Mouse (Mus musculus): ENCODE measurements around the gene Mecom. TPM values are rescaled to one million over a fixed set of nuclear protein-coding genes. Genes with fewer than 3 reads are reported as not detected.

The Mecom gene
- polyA plus RNA-seq, 1 experiment from 2014 or later: 7.0 TPM

- H3K4me3 ChIP-seq (ENCODE audit: low read length): no peak overlapping the region
- H3K27ac ChIP-seq (ENCODE audit: low read depth, low read length): no peak overlapping the region
- no peaks in the 10 kb centered on the region for H3K9me3 ChIP-seq (ENCODE audit: control insufficient read depth, low read length)
- no peak overlapping the region for H3K9ac ChIP-seq (ENCODE audit: low read depth, low read length)
- no peaks in the 10 kb centered on the region for H3K4me1 ChIP-seq (ENCODE audit: control insufficient read depth, insufficient read depth, low read depth, low read length)
- 58% methylated on average over 10 of the region's 10 CpGs for WGBS
- no peaks in the 10 kb centered on the region for H3K36me3 ChIP-seq (ENCODE audit: control insufficient read depth, insufficient read depth, low read length)
- H3K4me2 ChIP-seq (ENCODE audit: low read length): no peak overlapping the region
- no peak for ATAC-seq
- H3K27me3 ChIP-seq (replicated peaks; ENCODE audit: control insufficient read depth, insufficient read depth, low read length): no peaks in the 10 kb centered on the region
Measured at GRCm38 (mm10) chr3:29993346-29993745, 554.5 kb downstream of the Mecom start.

GRCm38 (mm10) chr3:29991523-29991922 is 556.3 kb downstream of the Mecom start:
- Histone ChIP-seq H3K9me3 (ENCODE audit: control insufficient read depth, low read length) (no peaks in the 10 kb centered on the region), H3K9ac (ENCODE audit: low read depth, low read length) (no peak overlapping the region), H3K4me3 (ENCODE audit: low read length) (no peak overlapping the region), H3K4me1 (ENCODE audit: control insufficient read depth, insufficient read depth, low read depth, low read length) (no peaks in the 10 kb centered on the region), H3K36me3 (ENCODE audit: control insufficient read depth, insufficient read depth, low read length) (no peaks in the 10 kb centered on the region), H3K27ac (ENCODE audit: low read depth, low read length) (no peak overlapping the region), H3K4me2 (ENCODE audit: low read length) (no peak overlapping the region), H3K27me3 (replicated peaks; ENCODE audit: control insufficient read depth, insufficient read depth, low read length) (no peaks in the 10 kb centered on the region)
- WGBS: 96% methylated on average over 1 of the region's 1 CpGs
- ATAC-seq: no peak

GRCm38 (mm10) chr3:29984431-29984830 is 563.4 kb downstream of the Mecom start:
- ATAC-seq: no peak
- H3K27ac ChIP-seq (ENCODE audit: low read depth, low read length): no peak overlapping the region
- WGBS: 87% methylated on average over 3 of the region's 3 CpGs
- H3K36me3 ChIP-seq (ENCODE audit: control insufficient read depth, insufficient read depth, low read length): no peaks in the 10 kb centered on the region
- H3K27me3 ChIP-seq (replicated peaks; ENCODE audit: control insufficient read depth, insufficient read depth, low read length): no peaks in the 10 kb centered on the region
- no peaks in the 10 kb centered on the region for H3K9me3 ChIP-seq (ENCODE audit: control insufficient read depth, low read length)
- no peak overlapping the region for H3K4me2 ChIP-seq (ENCODE audit: low read length)
- no peak overlapping the region for H3K9ac ChIP-seq (ENCODE audit: low read depth, low read length)
- H3K4me1 ChIP-seq (ENCODE audit: control insufficient read depth, insufficient read depth, low read depth, low read length): no peaks in the 10 kb centered on the region
- no peak overlapping the region for H3K4me3 ChIP-seq (ENCODE audit: low read length)

GRCm38 (mm10) chr3:29981259-29981910 is 566.4 kb downstream of the Mecom start:
- no peak overlapping the region for H3K4me2 ChIP-seq (ENCODE audit: low read length)
- 78% methylated on average over 7 of the region's 7 CpGs for WGBS
- H3K4me1 ChIP-seq (ENCODE audit: control insufficient read depth, insufficient read depth, low read depth, low read length): no peaks in the 10 kb centered on the region
- H3K9ac ChIP-seq (ENCODE audit: low read depth, low read length): no peak overlapping the region
- no peaks in the 10 kb centered on the region for H3K9me3 ChIP-seq (ENCODE audit: control insufficient read depth, low read length)
- H3K36me3 ChIP-seq (ENCODE audit: control insufficient read depth, insufficient read depth, low read length): no peaks in the 10 kb centered on the region
- no peak for ATAC-seq
- H3K27me3 ChIP-seq (replicated peaks; ENCODE audit: control insufficient read depth, insufficient read depth, low read length): no peaks in the 10 kb centered on the region
- H3K4me3 ChIP-seq (ENCODE audit: low read length): no peak overlapping the region
- H3K27ac ChIP-seq (ENCODE audit: low read depth, low read length): no peak overlapping the region

GRCm38 (mm10) chr3:29980531-29980930 is 567.3 kb downstream of the Mecom start:
- Histone ChIP-seq H3K4me2 (ENCODE audit: low read length) (no peak overlapping the region), H3K9me3 (ENCODE audit: control insufficient read depth, low read length) (no peaks in the 10 kb centered on the region), H3K4me3 (ENCODE audit: low read length) (no peak overlapping the region), H3K4me1 (ENCODE audit: control insufficient read depth, insufficient read depth, low read depth, low read length) (no peaks in the 10 kb centered on the region), H3K36me3 (ENCODE audit: control insufficient read depth, insufficient read depth, low read length) (no peaks in the 10 kb centered on the region), H3K27me3 (replicated peaks; ENCODE audit: control insufficient read depth, insufficient read depth, low read length) (no peaks in the 10 kb centered on the region), H3K27ac (ENCODE audit: low read depth, low read length) (no peak overlapping the region), H3K9ac (ENCODE audit: low read depth, low read length) (no peak overlapping the region)
- WGBS: 90% methylated on average over 9 of the region's 9 CpGs
- no peak for ATAC-seq

GRCm38 (mm10) chr3:29976580-29976979 is 571.2 kb downstream of the Mecom start:
- Histone ChIP-seq H3K4me2 (ENCODE audit: low read length) (no peak overlapping the region), H3K27ac (ENCODE audit: low read depth, low read length) (no peak overlapping the region), H3K9me3 (ENCODE audit: control insufficient read depth, low read length) (no peaks in the 10 kb centered on the region), H3K36me3 (ENCODE audit: control insufficient read depth, insufficient read depth, low read length) (no peaks in the 10 kb centered on the region), H3K4me3 (ENCODE audit: low read length) (no peak overlapping the region), H3K4me1 (ENCODE audit: control insufficient read depth, insufficient read depth, low read depth, low read length) (no peaks in the 10 kb centered on the region), H3K9ac (ENCODE audit: low read depth, low read length) (no peak overlapping the region), H3K27me3 (replicated peaks; ENCODE audit: control insufficient read depth, insufficient read depth, low read length) (no peaks in the 10 kb centered on the region)
- no peak for ATAC-seq
- 67% methylated on average over 4 of the region's 4 CpGs for WGBS

- H3K4me2 ChIP-seq (ENCODE audit: low read length): peak overlapping the region; percentile 21; the same call in 1 of the 2 replicates
Measured at GRCm38 (mm10) chr3:29968433-29968949, 579.3 kb downstream of the Mecom start.

GRCm38 (mm10) chr3:29963953-29964352 is 583.9 kb downstream of the Mecom start:
- Histone ChIP-seq H3K27ac (ENCODE audit: low read depth, low read length) (no peak overlapping the region), H3K9ac (ENCODE audit: low read depth, low read length) (no peak overlapping the region), H3K9me3 (ENCODE audit: control insufficient read depth, low read length) (no peaks in the 10 kb centered on the region), H3K4me1 (ENCODE audit: control insufficient read depth, insufficient read depth, low read depth, low read length) (no peaks in the 10 kb centered on the region), H3K4me3 (ENCODE audit: low read length) (no peak overlapping the region), H3K4me2 (ENCODE audit: low read length) (no peak overlapping the region), H3K27me3 (replicated peaks; ENCODE audit: control insufficient read depth, insufficient read depth, low read length) (no peaks in the 10 kb centered on the region), H3K36me3 (ENCODE audit: control insufficient read depth, insufficient read depth, low read length) (no peaks in the 10 kb centered on the region)
- ATAC-seq: no peak
- WGBS: 86% methylated on average over 7 of the region's 7 CpGs

More at GRCm38 (mm10) chr3:29968433-29968949, 579.3 kb downstream of the Mecom start:
- H3K36me3 ChIP-seq (ENCODE audit: control insufficient read depth, insufficient read depth, low read length): no peaks in the 10 kb centered on the region
- H3K27me3 ChIP-seq (replicated peaks; ENCODE audit: control insufficient read depth, insufficient read depth, low read length): no peaks in the 10 kb centered on the region
- H3K9me3 ChIP-seq (ENCODE audit: control insufficient read depth, low read length): no peaks in the 10 kb centered on the region
- no peak overlapping the region for H3K4me3 ChIP-seq (ENCODE audit: low read length)
- no peaks in the 10 kb centered on the region for H3K4me1 ChIP-seq (ENCODE audit: control insufficient read depth, insufficient read depth, low read depth, low read length)
- 69% methylated on average over 11 of the region's 11 CpGs for WGBS
- ATAC-seq: no peak
- H3K9ac ChIP-seq (ENCODE audit: low read depth, low read length): no peak overlapping the region
- no peak overlapping the region for H3K27ac ChIP-seq (ENCODE audit: low read depth, low read length)

- 87% methylated on average over 3 of the region's 3 CpGs for WGBS
- Histone ChIP-seq H3K4me2 (ENCODE audit: low read length) (no peak overlapping the region), H3K27me3 (replicated peaks; ENCODE audit: control insufficient read depth, insufficient read depth, low read length) (no peaks in the 10 kb centered on the region), H3K9me3 (ENCODE audit: control insufficient read depth, low read length) (no peaks in the 10 kb centered on the region), H3K36me3 (ENCODE audit: control insufficient read depth, insufficient read depth, low read length) (no peaks in the 10 kb centered on the region), H3K4me3 (ENCODE audit: low read length) (no peak overlapping the region), H3K9ac (ENCODE audit: low read depth, low read length) (no peak overlapping the region), H3K4me1 (ENCODE audit: control insufficient read depth, insufficient read depth, low read depth, low read length) (no peaks in the 10 kb centered on the region), H3K27ac (ENCODE audit: low read depth, low read length) (no peak overlapping the region)
- ATAC-seq: no peak
Measured at GRCm38 (mm10) chr3:29963447-29963846, 584.4 kb downstream of the Mecom start.
